Mouse (Mus musculus) heart, embryonic 11.5 days (tissue): ENCODE results near the gene Trmt1. TPM values are rescaled to one million over a fixed set of nuclear protein-coding genes. Genes with fewer than 3 reads are reported as not detected.

Experiments used
- ATAC-seq: fragments of 200-750 bp; cut with Nextera tagmentation; replicated peaks from 2 replicates; pipeline ENCODE4 v1.8.0; 2017; ENCODE audit warnings: moderate library complexity; ENCODE audit not compliant: insufficient number of reproducible peaks, low FRiP score, low TSS enrichment
- H3K27ac ChIP-seq: fragments of 300-500 bp; sonication (generic); 2 replicates; pipeline ENCODE4 v1.5.1; 2014; ENCODE audit warnings: mild to moderate bottlenecking, low read depth, low read length
- H3K27me3 ChIP-seq: fragments of 300-500 bp; sonication (generic); 2 replicates; pipeline ENCODE4 v1.6.1; 2014; ENCODE audit warnings: mild to moderate bottlenecking, low read length, mixed read lengths; ENCODE audit not compliant: control insufficient read depth, insufficient read depth
- H3K36me3 ChIP-seq: fragments of 300-500 bp; sonication (generic); 2 replicates; pipeline ENCODE4 v1.6.1; 2014; ENCODE audit warnings: mild to moderate bottlenecking, low read length, moderate library complexity, mixed read lengths; ENCODE audit not compliant: control insufficient read depth, insufficient read depth
- H3K4me1 ChIP-seq: fragments of 300-500 bp; sonication (generic); 2 replicates; pipeline ENCODE4 v1.6.1; 2014; ENCODE audit warnings: low read length; ENCODE audit not compliant: control insufficient read depth, insufficient read depth
- H3K4me2 ChIP-seq: fragments of 300-500 bp; sonication (generic); 2 replicates; pipeline ENCODE4 v1.6.1; 2014; ENCODE audit warnings: mild to moderate bottlenecking, moderate library complexity
- H3K4me3 ChIP-seq: fragments of 300-500 bp; sonication (generic); 2 replicates; pipeline ENCODE4 v1.5.1; 2014; ENCODE audit warnings: low read depth, low read length
- H3K9ac ChIP-seq: fragments of 300-500 bp; sonication (generic); 2 replicates; pipeline ENCODE4 v1.6.1; 2014; ENCODE audit warnings: mild to moderate bottlenecking, low read depth, low read length, moderate library complexity
- H3K9me3 ChIP-seq: fragments of 300-500 bp; sonication (generic); replicated peaks from 2 replicates; pipeline ENCODE4 v1.6.1; 2016; ENCODE audit warnings: low read length; ENCODE audit not compliant: control insufficient read depth
- WGBS: fragments of 180-500 bp; shearing (Covaris S2); extraction: QIAGEN DNeasy Blood & Tissue Kit; methylation state at CpG from one replicate; pipeline ENCODE4 v1.1.7; 2014; ENCODE audit not compliant: insufficient replicate concordance; 5-methylcytosine and 5-hydroxymethylcytosine counted together
- polyA plus RNA-seq: library from polyadenylated mRNA; unstranded; fragments of >200 nt; fragmentation: Nextera tagmentation; extraction: Ambion mirVana; gene quantifications from 2 replicates; pipeline ENCODE4 v1.2.1, GENCODE M21; 2014

Gene Trmt1
- polyA plus RNA-seq, 1 experiment from 2014 or later, result 51.6 TPM

DNA sequence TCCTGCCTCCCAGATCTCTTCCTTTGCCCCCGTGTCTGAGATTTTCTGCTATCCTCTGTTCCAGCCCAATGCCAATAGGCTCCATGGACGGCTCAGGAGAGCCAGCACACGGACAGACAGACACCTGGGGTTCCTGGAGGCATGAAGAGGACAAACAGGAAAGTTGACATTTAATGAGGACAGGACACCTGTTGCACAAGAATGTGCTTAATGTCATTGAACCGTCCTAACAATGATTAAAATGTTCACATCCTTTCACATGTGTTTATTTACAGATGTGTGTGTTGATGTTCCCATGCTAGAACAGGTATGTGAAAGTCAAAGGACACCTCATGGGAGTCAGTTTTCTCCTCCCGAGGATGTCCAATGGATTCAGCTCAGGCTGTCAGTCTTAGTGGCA lies 43.1 kb upstream of the Trmt1 start:
- 70% methylated on average over 5 of the region's 5 CpGs for WGBS
- Histone ChIP-seq H3K36me3 (no peaks in the 10 kb centered on the region), H3K27me3 (no peaks in the 10 kb centered on the region), H3K4me1 (peaks cover 20% of the 10 kb centered on the region), H3K9ac (no peak overlapping the region), H3K4me2 (no peak overlapping the region), H3K4me3 (no peak overlapping the region), H3K27ac (no peak overlapping the region), H3K9me3 (no peaks in the 10 kb centered on the region)
- ATAC-seq, result no peak

DNA sequence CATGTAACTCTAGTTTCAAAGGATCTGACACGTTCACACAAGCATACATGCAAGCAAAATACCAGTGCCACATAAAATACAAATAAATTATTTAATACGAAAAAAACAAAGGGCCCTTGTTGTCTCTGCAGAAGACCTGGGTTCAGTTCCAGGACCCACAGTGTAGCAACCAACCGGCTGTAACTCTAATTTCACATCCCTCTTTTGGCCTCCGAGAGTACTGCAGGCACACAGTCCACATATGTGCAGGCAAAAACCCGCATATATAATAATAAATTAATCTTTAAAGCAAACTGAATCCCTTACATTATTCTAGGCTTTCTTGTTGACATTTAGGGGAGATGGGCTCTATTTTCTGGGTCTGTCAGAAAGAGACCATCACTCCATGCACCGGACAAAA lies 39.3 kb upstream of the Trmt1 start:
- Histone ChIP-seq H3K4me3 (no peak overlapping the region; the same call in 1 of the 2 replicates), H3K9ac (no peak overlapping the region)
- ATAC-seq, result no peak

DNA sequence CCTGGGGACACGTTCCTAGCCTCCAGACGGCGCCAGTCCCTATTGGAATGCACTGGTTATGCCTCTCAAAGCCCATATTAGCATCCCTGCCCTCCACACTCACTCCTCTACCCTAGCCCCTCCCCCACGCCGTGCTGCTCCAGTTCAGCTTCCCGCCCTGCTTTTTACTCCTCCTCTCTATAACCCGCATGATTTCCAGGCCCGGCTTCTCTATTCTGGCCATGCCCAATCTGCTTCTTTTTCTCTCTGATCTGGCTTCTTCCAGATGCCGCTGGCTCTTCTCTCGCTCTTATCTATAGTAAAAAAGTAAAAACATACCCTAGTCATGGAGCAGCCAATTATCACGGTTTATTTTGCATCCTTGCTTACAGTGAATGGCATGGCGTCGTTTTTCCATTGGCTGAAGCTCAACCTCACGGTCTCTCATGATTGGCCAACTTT lies 38.6 kb upstream of the Trmt1 start:
- peak; percentile 72; the same call in 1 of the 2 replicates for ATAC-seq
- Histone ChIP-seq H3K4me2 (peak overlapping the region; percentile 64), H3K36me3 (no peaks in the 10 kb centered on the region), H3K27ac (peak overlapping the region; percentile 71), H3K4me1 (peaks cover 14% of the 10 kb centered on the region; the same call in 1 of the 2 replicates), H3K9ac (peak overlapping the region; percentile 23; the same call in 1 of the 2 replicates), H3K9me3 (no peaks in the 10 kb centered on the region), H3K27me3 (no peaks in the 10 kb centered on the region), H3K4me3 (peak overlapping the region; percentile 29)
- 1% methylated on average over 14 of the region's 14 CpGs for WGBS

More for the DNA sequence above, 39.3 kb upstream of the Trmt1 start:
- 53% methylated on average over 6 of the region's 6 CpGs for WGBS
- H3K36me3 ChIP-seq, result no peaks in the 10 kb centered on the region
- no peaks in the 10 kb centered on the region for H3K27me3 ChIP-seq
- peak overlapping the region; percentile 71 for H3K27ac ChIP-seq
- no peaks in the 10 kb centered on the region for H3K9me3 ChIP-seq
- H3K4me2 ChIP-seq, result peak overlapping the region; percentile 64; the same call in 1 of the 2 replicates
- H3K4me1 ChIP-seq, result peaks cover 14% of the 10 kb centered on the region; the same call in 1 of the 2 replicates

DNA sequence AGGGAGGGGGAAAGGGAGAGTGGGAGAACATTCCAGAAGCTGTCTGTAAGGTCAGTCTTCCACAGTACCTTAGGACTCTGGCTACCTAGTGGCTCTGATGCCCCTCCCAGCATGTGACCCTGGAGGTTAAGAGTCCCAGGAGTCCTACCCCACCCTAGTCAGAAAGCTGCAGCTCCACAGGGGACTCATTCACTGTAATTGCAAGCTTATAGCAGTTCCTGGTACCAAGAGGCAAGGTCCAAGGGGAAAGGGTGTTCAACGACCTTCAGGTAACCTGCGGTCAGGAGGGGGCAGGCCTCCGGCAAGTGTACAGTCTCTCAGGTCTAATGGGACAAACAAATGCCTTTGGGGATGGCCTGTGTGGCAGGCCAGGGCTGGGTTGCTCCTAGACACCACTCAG lies 35.9 kb upstream of the Trmt1 start:
- H3K9me3 ChIP-seq, result no peaks in the 10 kb centered on the region
- no peak for ATAC-seq
- H3K36me3 ChIP-seq, result no peaks in the 10 kb centered on the region
- H3K4me1 ChIP-seq, result peaks cover 24% of the 10 kb centered on the region
- H3K4me3 ChIP-seq, result no peak overlapping the region
- no peak overlapping the region for H3K4me2 ChIP-seq
- no peak overlapping the region for H3K27ac ChIP-seq
- WGBS, result 48% methylated on average over 3 of the region's 3 CpGs
- H3K9ac ChIP-seq, result no peak overlapping the region
- H3K27me3 ChIP-seq, result no peaks in the 10 kb centered on the region

DNA sequence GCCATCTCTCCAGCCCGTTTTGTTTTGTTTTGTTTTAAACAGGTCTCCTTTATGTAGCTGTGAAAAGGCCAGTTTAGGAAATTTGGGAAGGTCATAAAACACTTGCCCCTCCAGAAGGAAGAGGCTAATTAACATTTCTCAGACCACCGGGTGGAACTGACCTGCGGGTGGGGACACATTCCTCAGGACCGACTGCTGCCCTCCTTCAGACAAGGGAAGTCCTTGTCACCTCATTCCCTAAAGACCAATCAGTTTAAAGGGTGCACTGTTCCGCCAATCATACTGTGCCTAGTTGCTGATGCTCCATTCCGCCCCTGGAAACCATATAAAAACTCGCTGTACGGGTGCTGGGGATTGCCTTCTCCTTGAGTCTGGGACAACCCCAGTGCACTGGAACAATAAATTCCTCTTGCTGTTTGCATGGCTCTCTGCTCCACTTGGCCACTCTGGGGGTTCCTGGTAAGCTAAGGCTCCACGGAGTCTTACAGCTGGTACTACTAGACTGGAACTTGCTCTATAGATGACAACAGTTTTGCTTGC lies 32.9 kb upstream of the Trmt1 start:
- Histone ChIP-seq H3K9me3 (no peaks in the 10 kb centered on the region), H3K27me3 (no peaks in the 10 kb centered on the region), H3K4me1 (peaks cover 37% of the 10 kb centered on the region), H3K27ac (peak overlapping the region; percentile 54; the same call in 1 of the 2 replicates), H3K4me3 (no peak overlapping the region), H3K9ac (no peak overlapping the region), H3K4me2 (no peak overlapping the region), H3K36me3 (no peaks in the 10 kb centered on the region)
- WGBS, result 52% methylated on average over 9 of the region's 9 CpGs
- no peak for ATAC-seq

DNA sequence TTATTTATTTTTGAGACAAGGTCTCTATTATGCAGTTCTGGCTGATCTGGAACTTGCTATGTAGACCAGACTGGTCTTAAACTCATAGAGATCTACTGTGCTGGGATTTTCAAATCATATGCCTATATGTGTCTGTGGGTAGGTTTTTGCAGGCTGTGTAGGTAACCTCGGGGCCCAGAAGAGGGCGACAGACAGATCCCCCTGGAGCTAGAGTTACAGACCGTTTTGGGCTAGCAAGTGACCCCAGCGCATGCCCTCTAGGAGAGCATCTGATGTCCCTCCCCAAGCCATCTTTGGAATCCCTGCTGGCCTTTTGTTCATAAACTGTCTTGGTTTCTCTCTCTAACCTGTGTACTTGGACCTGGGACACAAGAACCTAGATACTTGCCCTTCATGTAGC lies 31.5 kb upstream of the Trmt1 start:
- ATAC-seq, result no peak
- Histone ChIP-seq H3K9me3 (no peaks in the 10 kb centered on the region), H3K9ac (no peak overlapping the region), H3K27ac (peak overlapping the region; percentile 98), H3K27me3 (no peaks in the 10 kb centered on the region), H3K4me2 (no peak overlapping the region), H3K36me3 (no peaks in the 10 kb centered on the region), H3K4me1 (peaks cover 45% of the 10 kb centered on the region), H3K4me3 (no peak overlapping the region)
- 38% methylated on average over 4 of the region's 4 CpGs for WGBS

DNA sequence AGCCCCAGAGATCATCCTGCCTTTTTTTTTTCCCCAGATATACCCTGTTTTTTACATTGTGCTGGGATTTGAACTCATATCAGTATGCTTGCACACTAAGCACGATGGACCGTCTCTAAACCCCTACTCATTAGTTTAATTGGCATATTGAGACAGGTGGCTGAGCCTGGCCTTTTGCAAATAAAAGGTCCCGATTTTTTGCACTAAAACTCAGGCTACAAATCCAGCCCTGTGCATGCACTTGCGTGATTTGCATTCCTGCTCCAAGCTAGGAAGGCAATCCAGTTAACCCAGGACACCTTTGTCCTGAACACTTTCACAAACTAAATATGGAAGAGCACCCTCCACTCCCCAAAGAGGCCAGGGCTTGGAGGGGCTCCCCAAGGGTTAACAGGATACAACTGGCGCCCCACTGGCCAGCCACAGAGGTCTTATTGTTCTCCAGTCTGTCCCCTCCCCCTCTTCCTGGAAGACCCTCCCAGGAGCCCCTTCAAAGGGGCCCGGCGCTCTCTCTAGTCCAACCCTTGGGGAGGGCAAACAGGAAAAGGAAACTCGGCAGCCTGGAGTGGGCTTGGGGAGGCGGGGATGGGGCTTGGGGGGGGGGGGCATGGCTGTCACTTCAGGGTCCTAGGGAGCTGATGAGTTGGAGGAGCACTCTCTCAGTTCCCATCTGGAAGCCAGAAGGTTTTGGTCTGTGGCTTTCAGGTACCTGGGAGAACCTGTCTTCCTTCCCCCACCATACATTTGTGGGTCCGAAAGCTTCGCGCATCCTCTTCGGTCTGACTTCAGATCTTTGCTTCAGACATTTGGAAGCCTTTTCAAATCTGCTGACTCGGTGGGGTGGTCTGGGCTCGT lies 30.5 kb upstream of the Trmt1 start:
- no peaks in the 10 kb centered on the region for H3K36me3 ChIP-seq
- peak; percentile 57 for ATAC-seq
- H3K9me3 ChIP-seq, result no peaks in the 10 kb centered on the region
- H3K9ac ChIP-seq, result peak overlapping the region; percentile 82
- H3K27me3 ChIP-seq, result no peaks in the 10 kb centered on the region
- peaks cover 51% of the 10 kb centered on the region for H3K4me1 ChIP-seq
- H3K4me2 ChIP-seq, result peak overlapping the region; percentile 94
- peak overlapping the region; percentile 47 for H3K4me3 ChIP-seq
- peak overlapping the region; percentile 98 for H3K27ac ChIP-seq
- WGBS, result 2% methylated on average over 14 of the region's 15 CpGs

DNA sequence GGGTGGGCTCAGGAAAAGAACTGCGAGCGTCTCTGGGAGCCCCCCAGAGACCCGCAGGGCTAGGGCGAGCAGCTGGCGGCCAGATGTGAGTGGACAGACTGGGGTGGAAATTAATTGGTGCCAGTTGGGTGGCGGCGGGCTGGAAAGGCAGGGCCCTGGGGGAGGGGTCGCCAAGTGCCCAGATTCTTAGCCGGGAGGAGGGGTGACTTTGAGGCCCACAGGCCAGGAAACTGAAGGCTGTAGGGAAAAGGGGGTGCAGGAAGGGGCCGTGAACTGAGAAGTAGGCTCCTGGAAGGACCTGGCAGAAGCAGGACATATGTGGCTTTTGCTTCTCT lies 29.9 kb upstream of the Trmt1 start:
- Histone ChIP-seq H3K4me1 (peaks cover 53% of the 10 kb centered on the region), H3K9me3 (no peaks in the 10 kb centered on the region), H3K4me3 (peak overlapping the region; percentile 47), H3K9ac (peak overlapping the region; percentile 82), H3K4me2 (peak overlapping the region; percentile 94), H3K27ac (peak overlapping the region; percentile 98), H3K36me3 (no peaks in the 10 kb centered on the region), H3K27me3 (no peaks in the 10 kb centered on the region)
- WGBS, result 2% methylated on average over 10 of the region's 10 CpGs
- 0 out of 2 replicates have a peak, but pooled peaks have one; percentile 36 for ATAC-seq
